Mouse (Mus musculus): Measurements from ENCODE around the gene Nfya.

Gene Nfya

DNA sequence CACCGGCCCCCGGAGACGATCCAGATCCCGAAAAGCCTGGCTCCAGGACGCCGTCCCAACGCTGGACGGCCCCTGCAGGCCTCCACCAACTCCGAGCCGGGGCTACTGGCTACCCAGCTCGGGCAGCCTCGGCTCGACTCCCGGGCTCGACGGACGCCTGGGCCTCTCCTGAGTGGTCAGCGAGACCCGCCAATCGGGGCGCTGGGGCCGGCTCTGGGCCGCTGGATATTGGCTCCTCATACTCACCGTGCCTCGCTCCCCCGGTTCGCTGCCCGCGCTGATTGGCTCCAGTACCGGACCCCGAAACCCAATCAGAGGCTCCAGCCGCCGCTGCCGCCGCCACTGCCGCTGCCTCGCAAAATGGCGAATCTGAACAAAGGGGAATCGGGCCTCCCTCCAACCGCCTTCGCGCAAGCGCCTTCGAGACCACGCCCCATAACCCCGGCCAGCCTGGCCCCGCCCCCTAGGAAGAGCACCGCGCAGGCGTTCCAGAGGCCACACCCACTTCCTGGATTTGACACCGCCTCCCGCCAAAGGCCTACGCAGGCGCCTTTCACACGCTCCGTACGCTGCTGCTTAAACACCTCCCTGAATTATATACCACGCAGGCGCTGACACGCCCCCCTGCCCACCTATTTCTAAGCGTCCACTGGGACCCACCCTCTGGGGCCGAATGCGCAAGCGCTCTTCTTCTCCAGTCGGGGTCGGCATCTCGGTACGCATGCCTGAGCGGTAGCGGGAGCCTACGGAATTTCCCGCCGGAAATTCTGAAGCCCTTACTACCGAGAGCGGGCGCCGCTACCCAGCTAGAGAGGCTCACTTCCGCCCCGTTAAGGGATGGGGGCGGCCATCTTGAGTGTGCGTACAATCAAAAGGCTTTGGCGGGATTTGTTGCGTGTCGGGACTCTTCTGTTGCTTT is at the start of gene Nfya, which contains the start of gene Oard1:
TSS of gene Nfya (minus strand) at position 527 of the 919 bp plus-strand sequence.
TSS of gene Oard1 (plus strand) at position 635 of the 919 bp plus-strand sequence.
- DNase-seq: peak; percentile 100

DNA sequence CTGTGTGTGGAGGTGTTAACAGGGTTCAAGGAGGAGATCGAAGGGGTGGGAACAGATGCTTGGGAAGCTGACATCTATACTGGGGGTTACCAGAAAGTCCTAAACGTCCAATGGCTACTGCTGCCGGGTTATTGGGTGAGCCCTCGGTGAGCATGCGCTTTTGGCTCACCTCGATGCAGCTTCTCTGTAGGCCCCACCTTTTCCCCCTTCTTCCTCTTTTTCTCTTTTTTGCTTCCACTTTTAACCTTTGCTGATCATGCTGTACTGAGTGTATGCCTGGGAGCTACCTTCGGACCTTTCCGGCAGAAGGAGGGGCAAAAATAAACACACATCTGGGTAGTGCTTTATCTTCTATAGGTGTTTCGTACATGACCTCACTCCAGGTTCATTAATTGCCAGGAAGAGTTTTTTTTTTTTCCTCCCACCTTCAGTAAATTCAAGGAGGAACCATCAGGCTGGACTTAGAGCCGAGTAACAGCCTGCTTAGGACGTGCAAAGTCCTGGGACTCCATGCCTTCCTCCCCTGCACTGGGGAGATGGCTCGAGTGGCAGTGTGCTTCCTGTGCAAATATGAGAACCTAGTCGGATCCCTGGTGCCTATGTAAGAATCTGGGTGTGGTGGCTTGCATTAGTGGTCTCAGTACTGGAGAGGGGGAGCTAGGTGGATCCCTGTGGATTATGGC is 48.4 kb upstream of the Nfya start:
- DNase-seq: no peak

GRCm38 (mm10) chr17:48455955-48456354 is 46.2 kb upstream of the Nfya start:
- DNase-seq: no peak

GRCm38 (mm10) chr17:48454688-48455087 is 45.0 kb upstream of the Nfya start, which contains the start of gene Unc5cl:
TSS of gene Unc5cl (plus strand) at chr17:48454901.
- no peak for DNase-seq

DNA sequence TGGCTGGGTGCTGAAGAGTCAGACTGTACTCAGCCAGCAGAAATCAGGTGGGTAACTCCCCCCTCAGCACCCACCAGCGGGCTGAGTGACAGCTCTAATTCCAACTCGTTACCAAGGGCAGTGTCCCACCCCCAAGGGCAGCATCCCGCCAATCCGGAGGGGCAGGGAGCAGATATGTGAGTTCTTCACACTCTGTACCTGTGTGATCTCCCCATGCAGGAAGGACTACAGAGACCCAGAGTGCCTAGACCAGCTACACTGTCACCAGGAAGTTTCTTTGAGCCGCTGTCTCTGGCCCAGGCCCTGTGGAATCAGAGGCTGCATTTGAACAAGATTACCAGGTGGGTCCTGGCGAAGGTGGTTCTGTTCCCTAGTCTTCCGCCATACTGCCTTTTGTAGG is 44.5 kb upstream of the Nfya start:
- DNase-seq: no peak

DNA sequence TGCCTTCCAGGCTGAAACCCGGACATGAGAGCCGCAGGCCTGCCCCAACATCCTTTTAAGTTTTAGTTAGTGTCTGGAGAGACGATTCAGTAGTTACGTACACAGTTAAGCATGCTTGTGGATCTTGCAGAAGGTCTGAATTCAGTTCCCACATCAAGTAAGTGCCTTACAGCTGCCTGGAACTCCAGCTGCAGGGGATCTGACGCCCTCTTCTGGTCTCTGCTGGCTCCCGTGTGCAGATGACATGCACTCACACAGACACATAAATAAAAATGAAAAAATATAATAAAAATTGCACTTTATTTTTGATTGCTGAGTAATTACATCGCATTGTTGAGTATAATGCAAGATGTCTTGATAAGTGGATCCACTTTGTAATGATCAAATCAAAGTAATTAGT is 43.8 kb upstream of the Nfya start:
- no peak for DNase-seq

GRCm38 (mm10) chr17:48451753-48452444 is 42.2 kb upstream of the Nfya start:
- no peak for DNase-seq

GRCm38 (mm10) chr17:48451353-48451675 is 41.6 kb upstream of the Nfya start, which contains the start of gene Tspo2:
TSS of gene Tspo2 (minus strand) at chr17:48451522.
- DNase-seq: no peak

GRCm38 (mm10) chr17:48450666-48451352 is 41.1 kb upstream of the Nfya start:
- no peak for DNase-seq

DNA sequence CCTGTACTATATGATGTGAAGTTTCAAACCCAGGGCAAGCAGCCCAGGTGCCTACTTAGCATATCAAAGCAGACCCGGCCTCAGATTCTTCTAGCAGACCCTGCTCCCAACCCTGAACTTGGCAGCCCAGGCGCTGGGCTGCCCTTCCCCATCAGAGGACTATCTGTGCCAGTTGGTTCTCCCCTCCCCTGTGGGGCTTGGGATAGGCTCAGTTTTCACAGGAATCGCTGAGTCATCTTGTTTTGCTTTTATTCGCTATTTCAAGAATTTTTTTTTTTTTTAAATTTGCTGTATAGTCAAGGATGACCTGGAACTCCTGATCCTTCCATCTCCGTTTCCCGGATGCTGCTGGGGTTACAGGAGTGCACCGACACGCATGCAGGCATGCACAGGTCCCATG is 38.0 kb upstream of the Nfya start:
- no peak for DNase-seq

GRCm38 (mm10) chr17:48443542-48444145 is 33.9 kb upstream of the Nfya start:
- DNase-seq: peak; percentile 58

DNA sequence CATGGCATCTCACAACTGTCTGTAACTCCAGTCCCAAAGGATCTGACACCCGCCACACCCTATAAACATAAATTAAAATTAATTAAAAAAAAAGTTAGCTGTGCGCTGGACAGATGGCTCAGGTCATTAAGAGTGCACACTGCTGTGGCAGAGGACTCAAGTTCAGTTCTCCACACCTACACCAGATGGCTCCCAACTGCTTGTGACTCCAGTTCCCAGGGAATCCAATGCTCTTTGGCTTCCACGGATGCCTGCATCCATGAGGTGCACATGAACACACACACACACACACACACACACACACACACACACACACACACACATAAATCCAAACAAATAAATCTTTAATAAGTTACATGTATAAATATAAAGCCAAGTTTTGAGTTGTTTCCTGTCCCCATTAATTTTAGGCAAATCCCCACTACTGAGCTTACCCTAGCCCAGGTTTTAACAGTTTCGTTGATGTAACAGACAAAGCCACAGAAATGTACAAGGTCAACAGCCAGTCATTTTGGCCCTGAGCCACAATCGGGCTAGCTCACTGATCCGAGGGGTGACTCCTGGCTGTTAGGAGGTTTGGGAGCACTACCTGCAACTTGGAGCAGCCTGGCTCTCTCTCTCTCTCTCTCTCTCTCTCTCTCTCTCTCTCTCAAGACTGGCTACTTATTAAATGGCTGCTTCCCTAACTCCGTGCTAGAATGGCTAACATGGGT is 33.2 kb upstream of the Nfya start:
- DNase-seq: peak; percentile 51

DNA sequence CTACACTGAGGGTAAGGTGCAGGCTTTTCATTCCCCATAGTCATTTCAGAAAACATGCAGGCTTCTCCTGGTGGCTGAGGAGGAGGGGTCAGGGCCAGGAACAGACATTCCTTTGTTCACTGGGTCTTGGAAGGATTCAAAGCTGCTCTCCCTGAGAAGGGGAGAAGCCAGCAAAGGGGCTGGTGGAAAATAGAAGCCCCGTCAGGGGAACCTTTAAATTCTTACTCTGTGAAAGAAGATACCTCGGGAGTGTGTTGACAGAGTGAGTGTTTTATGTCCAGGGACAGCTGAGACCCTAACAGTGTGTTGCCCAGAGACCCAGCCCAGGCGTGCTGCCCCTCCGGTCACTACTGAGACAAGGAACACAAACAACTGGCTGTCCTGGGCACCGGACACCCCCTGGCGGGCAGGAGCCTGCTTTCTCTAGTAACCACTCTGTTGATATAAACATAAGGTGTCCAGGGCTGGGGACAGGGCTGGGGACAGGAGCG is 27.8 kb upstream of the Nfya start:
- no peak for DNase-seq

GRCm38 (mm10) chr17:48436487-48436886 is 26.8 kb upstream of the Nfya start:
- DNase-seq: no peak

DNA sequence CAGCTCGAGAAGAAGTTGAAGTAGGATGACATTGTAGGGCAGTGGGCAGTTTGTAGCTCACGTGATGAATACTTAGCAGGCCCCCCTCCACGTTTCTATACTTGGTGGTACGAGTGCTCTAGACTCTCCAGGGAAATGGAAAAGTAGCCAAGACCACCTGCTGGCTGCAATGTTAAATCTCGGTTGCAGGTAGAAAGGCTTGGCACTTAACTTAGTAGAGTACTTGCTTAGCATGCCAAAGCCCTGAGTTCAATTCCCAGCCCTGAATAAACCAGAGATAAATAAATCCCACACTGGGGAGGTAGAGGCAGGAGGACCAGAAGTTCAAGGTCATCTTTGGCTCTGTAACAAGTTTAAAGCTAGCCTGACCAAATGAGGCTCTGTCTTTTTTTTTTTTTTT is 24.8 kb upstream of the Nfya start:
- DNase-seq: no peak

- DNase-seq: no peak
These were observed 24.1 kb upstream of the Nfya start for GRCm38 (mm10) chr17:48433689-48434330.

GRCm38 (mm10) chr17:48433006-48433655 is 23.4 kb upstream of the Nfya start:
- no peak for DNase-seq

- DNase-seq: no peak
These were observed 22.7 kb upstream of the Nfya start, which contains the start of gene Apobec2 for GRCm38 (mm10) chr17:48432158-48432980. TSS of gene Apobec2 (minus strand) at chr17:48432930.

DNA sequence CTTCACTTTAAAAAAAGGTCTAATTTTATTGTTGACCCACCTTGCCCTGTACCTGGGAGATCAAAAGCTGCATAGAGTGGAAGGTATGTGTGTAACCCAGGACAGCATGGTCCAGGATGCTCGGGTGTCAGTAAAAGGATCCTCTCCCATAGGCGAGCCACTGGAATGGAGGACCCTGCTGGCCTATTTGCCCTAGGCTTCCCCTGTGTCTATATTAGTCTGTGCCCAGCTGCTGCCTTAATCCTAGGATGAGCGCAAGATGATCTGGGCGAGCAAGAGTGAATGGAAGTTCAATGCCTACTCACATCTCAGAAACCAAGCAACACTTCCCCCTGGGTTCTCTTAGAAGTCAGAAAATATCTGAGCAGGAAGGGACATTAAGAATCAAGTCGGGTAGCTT is 21.3 kb upstream of the Nfya start:
- DNase-seq: no peak

Measured in kidney, postnatal 14 days (tissue).